Mouse (Mus musculus) cerebral cortex, adult 2 months (tissue): Measurements from ENCODE around the gene Brd7.

Experiments
- WGBS: fragments of 180-500 bp; shearing (Covaris S2); methylation state at CpG from one replicate; pipeline ENCODE4 v1.1.7; 2018; 5-methylcytosine and 5-hydroxymethylcytosine counted together

Gene Brd7

GRCm38 (mm10) chr8:88361708-88362428 lies at the start of gene Brd7:
Brd7 (minus strand) TSS chr8:88362194.
- under 1% methylated on average over 91 of the region's 91 CpGs for WGBS

GRCm38 (mm10) chr8:88411461-88411860 lies 49.5 kb upstream of the Brd7 start:
- 94% methylated on average over 6 of the region's 6 CpGs for WGBS

GRCm38 (mm10) chr8:88409401-88409940 lies 47.5 kb upstream of the Brd7 start:
- 72% methylated on average over 11 of the region's 11 CpGs for WGBS

DNA sequence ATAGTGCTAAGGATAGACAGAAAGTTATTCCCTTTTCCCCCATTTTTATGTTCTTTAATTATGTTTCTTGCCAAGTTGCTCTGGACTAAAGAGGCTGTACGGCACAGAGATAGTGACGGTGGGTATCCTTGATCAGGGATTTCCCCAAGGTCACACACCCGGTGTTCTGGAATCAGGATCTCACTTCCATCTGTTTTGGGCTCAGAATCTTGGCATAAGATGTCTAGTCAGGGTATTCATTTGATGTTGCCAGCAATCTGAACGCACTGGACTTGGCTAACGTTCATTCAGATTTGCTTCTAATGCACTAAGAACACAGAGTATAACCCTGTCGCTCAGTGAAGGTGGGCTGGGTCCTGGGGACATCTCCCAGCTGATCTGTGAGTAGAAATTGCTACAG lies 45.7 kb upstream of the Brd7 start:
- 72% methylated on average over 6 of the region's 6 CpGs for WGBS

DNA sequence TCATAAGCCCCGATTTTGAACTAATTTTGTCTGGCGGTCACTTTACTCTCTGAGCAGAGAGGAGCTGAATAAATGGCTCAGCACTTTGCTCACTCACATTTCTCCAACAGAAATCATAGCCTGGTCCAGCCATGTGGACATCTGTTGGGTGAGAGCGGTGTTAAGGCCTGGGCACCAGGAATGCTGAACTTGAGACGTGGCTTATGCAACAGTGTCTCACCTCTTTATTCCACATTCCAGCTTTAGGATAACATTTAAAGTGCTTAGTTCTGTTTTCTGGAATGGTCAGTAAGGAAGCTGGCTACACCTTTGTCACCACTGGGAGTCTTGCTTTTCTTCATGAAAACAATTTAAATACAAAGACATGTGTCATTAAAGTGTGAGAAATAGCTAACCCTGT lies 36.1 kb upstream of the Brd7 start:
- 96% methylated on average over 4 of the region's 4 CpGs for WGBS

DNA sequence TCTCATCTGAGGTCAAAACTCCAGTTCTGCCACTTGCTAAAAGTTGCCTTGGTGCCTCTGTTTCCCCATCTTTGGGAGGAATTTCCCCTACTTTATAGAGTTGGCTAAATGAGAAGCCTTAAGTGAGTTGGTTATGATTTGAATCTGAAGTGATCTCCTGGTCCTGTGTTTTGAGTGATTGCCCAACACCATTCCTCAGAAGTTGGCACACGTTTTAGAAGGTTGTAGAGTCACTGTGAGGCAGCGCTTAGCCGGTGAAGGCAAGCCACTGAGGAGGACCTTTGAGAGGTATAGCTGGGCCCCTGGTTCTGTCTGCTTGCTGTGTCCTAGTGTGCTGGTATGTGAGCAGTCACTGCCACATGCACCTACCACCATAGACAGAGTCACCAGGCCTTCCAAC lies 31.3 kb upstream of the Brd7 start:
- 94% methylated on average over 3 of the region's 3 CpGs for WGBS

GRCm38 (mm10) chr8:88390749-88391148 lies 28.8 kb upstream of the Brd7 start:
- WGBS: 89% methylated on average over 1 of the region's 1 CpGs

DNA sequence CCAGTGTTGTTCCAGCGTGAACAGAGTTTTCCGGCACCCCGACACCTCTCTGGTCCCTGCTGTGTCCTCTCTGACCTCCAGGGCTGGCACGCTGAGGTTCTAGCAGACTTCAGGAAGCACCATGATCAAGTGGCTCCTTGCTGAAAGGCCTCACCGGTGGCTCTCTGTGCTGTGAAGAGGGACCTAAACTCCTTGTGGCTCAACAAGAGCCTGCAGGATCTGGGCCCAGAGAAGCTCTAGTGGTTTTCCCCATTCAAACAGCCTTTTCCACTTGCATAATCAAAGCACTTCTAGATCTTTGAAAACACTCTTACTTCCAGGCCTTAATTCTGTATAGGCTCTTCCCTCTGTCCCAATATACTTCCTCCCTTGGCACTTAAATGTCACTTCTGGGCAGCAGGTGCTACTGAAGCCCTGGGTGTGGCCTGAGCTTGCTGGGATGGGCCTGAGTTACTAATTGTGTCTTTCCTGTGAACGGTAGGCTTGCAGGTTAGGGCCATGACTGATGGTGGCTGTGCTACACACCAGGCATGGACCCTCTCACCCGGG lies 26.8 kb upstream of the Brd7 start:
- WGBS: 87% methylated on average over 7 of the region's 7 CpGs

DNA sequence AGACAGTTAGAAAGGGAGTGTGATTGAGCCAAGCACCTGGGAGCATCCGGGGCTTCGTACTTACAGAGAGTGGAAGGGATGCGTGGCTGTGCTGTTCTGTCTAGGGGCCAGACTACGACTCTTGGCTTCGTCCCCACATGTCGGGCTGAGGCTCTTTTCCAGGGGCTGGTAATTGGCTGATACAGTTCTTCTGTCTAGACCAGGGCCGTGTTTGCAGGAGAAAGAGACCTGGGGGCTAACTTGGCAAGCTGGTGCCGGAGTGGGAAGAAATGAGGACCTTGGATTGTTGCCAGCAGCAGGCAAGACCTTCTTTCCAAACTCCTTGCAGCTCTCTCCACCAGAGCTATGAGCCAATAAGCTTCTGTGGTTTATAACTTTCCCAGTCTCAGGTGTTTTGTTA lies 25.9 kb upstream of the Brd7 start:
- 64% methylated on average over 8 of the region's 8 CpGs for WGBS

GRCm38 (mm10) chr8:88383164-88383556 lies 21.2 kb upstream of the Brd7 start:
- whole genome bisulfite sequencing: 87% methylated on average over 2 of the region's 2 CpGs

DNA sequence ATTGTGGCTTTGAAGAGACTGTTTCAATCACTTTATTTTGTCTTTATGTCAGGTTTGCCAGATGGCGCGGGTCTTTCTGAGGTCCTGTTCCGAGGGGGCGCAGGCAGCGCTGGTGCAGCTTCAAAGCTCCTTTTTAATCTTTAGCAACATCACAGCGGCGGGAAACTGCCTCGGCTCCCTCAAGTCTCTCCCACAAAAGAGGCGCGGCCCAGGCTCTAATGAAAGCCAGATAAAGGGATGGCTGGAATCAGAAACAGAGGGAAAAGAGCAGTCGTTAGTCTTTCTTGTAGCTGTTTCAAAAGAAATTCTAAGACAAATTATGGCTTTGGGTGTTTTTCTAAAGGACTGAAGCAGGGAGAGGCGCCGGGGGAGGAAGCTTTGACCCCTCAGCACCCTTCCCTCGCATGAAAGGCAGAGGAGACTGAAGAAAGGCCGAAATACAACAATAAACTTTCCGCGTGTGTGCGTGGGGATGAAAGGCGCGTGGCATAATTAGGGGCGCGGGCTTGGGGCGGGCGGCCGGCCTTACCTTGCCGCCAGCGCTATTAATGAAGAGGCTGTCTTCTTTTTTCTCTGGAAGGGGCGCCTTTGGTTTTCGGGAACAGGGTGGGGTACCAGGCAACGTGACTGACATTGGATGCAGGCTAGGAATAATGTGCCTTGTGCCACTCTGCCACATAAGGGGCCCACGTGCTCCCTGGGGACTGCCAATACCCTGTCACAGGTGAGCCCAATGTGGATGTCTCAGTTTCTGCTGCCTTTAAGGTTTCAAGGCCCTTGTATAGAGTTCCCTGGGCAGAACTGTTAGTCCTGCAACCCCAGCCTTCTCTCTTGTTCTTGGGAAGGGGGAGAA lies 20.5 kb upstream of the Brd7 start:
- WGBS: 72% methylated on average over 31 of the region's 31 CpGs

- 69% methylated on average over 7 of the region's 7 CpGs for WGBS
These were observed 18.5 kb upstream of the Brd7 start for GRCm38 (mm10) chr8:88380497-88380896.

DNA sequence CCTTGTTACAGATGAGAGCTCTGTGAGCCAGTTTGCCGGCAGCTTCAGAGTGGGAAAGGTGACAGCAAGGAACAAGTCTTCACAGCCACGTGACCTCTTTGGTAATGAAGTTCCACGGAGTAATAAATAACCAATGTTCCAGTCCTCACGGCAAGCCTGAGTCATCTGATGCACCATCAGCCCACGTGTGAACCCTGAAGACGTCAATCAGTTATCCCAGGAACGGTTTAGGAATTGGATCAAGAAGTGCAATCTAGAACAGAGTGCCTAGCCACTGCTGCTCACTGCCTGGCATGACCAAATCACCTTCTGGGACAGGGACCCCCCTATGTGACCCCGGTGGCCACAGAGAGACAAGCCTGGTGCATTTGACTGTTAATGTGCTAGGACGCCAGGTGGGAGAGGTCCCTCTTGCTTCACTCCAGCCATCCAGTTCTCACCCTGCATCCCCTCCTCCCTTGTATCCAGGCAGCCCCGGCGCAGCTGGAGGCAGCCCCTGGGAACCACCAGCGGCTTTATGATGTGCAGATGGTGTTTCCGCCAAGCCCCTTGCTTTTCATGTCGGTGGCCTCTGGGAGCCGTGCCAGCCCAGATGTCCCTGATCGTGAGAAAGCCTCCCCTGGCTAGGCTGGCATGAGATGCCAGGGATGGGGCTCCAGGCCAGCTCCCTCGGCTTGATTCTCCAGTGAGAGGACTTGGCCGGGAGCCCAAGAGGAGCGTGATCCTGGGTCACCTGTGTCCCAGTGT lies 15.0 kb upstream of the Brd7 start:
- WGBS: 35% methylated on average over 19 of the region's 19 CpGs

GRCm38 (mm10) chr8:88371522-88371921 lies 9.5 kb upstream of the Brd7 start:
- 94% methylated on average over 2 of the region's 2 CpGs for WGBS

- 65% methylated on average over 3 of the region's 3 CpGs for WGBS
These were observed 7.8 kb upstream of the Brd7 start for GRCm38 (mm10) chr8:88369805-88370204.

- 36% methylated on average over 6 of the region's 6 CpGs for WGBS
These were observed 7.2 kb upstream of the Brd7 start for GRCm38 (mm10) chr8:88369221-88369620.

DNA sequence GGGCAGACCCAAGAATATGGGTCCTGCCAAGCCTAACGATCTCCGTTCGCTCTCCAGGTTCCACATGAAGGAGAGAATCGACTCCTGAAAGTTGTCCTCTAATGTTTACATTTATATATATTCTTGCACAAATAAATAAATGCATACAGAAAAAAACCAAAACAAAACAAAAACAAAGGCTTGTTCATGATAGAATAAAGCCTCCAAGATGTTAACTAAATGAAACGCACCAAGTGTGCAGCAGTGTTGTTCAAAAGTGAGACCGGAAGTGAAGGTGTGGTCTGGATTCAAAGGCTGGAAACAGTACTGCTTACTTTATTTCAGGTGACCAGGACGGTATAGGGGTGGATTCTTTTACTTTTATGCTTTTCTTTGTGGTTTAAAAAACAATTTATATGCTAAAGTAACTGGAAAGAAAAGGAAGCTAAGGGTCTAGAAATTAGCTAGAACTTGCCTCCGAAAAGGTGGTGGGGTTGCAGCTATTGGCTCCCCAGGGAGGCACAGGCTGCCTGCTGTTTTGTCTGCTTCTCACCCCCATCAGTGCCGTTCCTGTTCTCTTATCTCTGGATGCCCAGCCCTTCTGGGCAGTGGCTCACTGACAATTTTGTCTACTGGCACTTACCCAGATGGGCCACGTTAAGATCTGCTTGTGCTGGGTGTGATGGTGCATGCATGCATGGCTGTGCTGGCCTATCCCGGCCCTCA lies 604 bp upstream of the Brd7 start:
- WGBS: 26% methylated on average over 11 of the region's 11 CpGs

GRCm38 (mm10) chr8:88361044-88361707 lies 818 bp downstream of the Brd7 start:
- under 1% methylated on average over 31 of the region's 31 CpGs for WGBS

DNA sequence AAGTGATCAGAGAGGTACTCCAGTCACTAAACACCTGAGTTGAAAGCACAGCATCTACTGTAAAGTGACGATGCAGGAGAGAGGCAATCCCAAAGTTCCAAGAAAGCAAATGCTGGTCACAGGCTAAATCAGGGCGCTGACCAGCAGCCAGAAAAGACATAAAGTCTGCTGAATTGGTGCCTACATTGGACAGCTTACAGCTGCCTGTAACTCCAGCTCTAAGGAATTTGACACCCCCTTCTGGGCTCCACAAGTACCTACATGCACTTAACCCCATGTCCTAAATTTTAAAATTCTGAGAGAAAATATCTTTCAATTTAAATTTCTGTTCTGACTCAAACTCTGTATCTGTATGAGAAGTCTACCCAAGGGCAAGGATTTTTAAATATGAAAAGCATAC lies 2.0 kb downstream of the Brd7 start:
- WGBS: 81% methylated on average over 2 of the region's 2 CpGs

GRCm38 (mm10) chr8:88357946-88358345 lies 4.0 kb downstream of the Brd7 start:
- 62% methylated on average over 5 of the region's 5 CpGs for WGBS
